Mouse (Mus musculus) brain, embryonic 14.5 days (tissue): Measurements from ENCODE around the gene Gm10229.
"Not testable (repeated sequence)": the region's sequence is repeated elsewhere in the genome, so short reads cannot be mapped to it uniquely, and the experiment has no call there.

Experiments
- CTCF ChIP-seq: fragments of 200-500 bp; IDR thresholded peaks from 2 replicates; pipeline ENCODE4 v1.5.1; 2012; ENCODE audit warnings: inconsistent platforms, mild to moderate bottlenecking, moderate library complexity, borderline replicate concordance; ENCODE audit not compliant: insufficient read depth, insufficient read length; ENCODE audit errors: extremely low read depth
- POLR2A ChIP-seq: fragments of 200-500 bp; IDR thresholded peaks from 2 replicates; pipeline ENCODE4 v1.6.1; 2012; ENCODE audit warnings: mild to moderate bottlenecking, inconsistent platforms, borderline replicate concordance; ENCODE audit not compliant: poor library complexity, insufficient read depth, insufficient read length, severe bottlenecking; ENCODE audit errors: extremely low read depth

GRCm38 (mm10) chr16:89031399-89031798 lies 16.3 kb downstream of the Gm10229 start, which contains the start of gene Krtap6-1:
- not testable (repeated sequence) for TF ChIP-seq CTCF, POLR2A
